Mouse (Mus musculus) ES-E14 (cell line): ENCODE data around the gene Spag9.

Experiments used
- HCFC1 ChIP-seq: IDR thresholded peaks from 2 replicates; pipeline ENCODE4 v1.6.1; 2012; ENCODE audit warnings: low read length, inconsistent platforms, borderline replicate concordance; ENCODE audit not compliant: insufficient read depth
- MAFK ChIP-seq: IDR thresholded peaks from 2 replicates; pipeline ENCODE4 v1.6.1; 2014; ENCODE audit warnings: mild to moderate bottlenecking, low read depth, low read length, inconsistent platforms; ENCODE audit not compliant: insufficient read depth
- ZC3H11A ChIP-seq: IDR thresholded peaks from 2 replicates; pipeline ENCODE4 v1.6.1; 2012; ENCODE audit warnings: low read depth, mild to moderate bottlenecking, inconsistent platforms, low read length, borderline replicate concordance
- ZNF384 ChIP-seq: IDR thresholded peaks from 2 replicates; pipeline ENCODE4 v1.6.1; 2012; ENCODE audit warnings: low read depth, low read length, inconsistent platforms

DNA sequence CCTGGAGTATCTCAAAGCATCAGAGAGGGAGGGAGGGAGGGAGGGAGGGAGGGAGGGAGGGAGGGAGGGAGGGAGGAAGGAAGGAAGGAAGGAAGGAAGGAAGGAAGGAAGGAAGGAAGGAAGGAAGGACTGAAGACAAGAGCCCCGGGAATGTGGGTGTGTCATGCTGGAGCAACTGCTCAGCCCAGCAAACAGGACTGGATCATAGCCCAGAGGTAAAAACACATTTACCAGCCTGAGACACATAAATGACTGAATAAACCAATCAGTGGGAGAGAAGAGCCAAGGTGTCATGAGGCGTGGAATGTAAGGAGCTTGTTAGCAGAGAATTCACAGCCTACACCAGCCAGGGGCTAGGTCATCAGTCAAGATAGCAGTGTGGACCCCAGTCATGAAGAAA is 147.4 kb downstream of the Spag9 start:
- TF ChIP-seq ZC3H11A (no peak), ZNF384 (no peak), HCFC1 (no peak), MAFK (no peak)
